Mouse (Mus musculus) MEL (cell line): Measurements from ENCODE around the gene Smad9. TPM values are rescaled to one million over a fixed set of nuclear protein-coding genes. Genes with fewer than 3 reads are reported as not detected.

ENCODE experiments used
- DNase-seq: peaks from one replicate; pipeline ENCODE4 v3.0.0; 2011; ENCODE audit warnings: low read depth, low spot score
- H3K27ac ChIP-seq: 2 replicates; pipeline ENCODE4 v1.5.1; 2012; ENCODE audit warnings: low read depth, mild to moderate bottlenecking, control low read depth, low read length, moderate library complexity; ENCODE audit not compliant: control insufficient read depth
- H3K27me3 ChIP-seq, 2 experiments: fragments of 150-350 bp in 1 of 2; sonication (generic) in 1 of 2; 2 replicates each; pipeline ENCODE4 v1.6.1; 2012; ENCODE audit warnings: low read length in 2 of 2, mild to moderate bottlenecking in 2 of 2, improper control_type of control experiment in 1 of 2, moderate library complexity in 1 of 2; ENCODE audit not compliant: insufficient read depth in 2 of 2, control insufficient read depth in 1 of 2
- H3K36me3 ChIP-seq, 2 experiments: 2 replicates each; pipeline ENCODE4 v1.6.1; 2012 to 2014; ENCODE audit warnings: low read length in 2 of 2, improper control_type of control experiment in 1 of 2, inconsistent platforms in 1 of 2, mild to moderate bottlenecking in 1 of 2; ENCODE audit not compliant: insufficient read depth in 2 of 2, control insufficient read depth in 1 of 2
- H3K4me1 ChIP-seq, 2 experiments: fragments of 150-350 bp in 1 of 2; sonication (generic) in 1 of 2; 2 replicates each; pipeline ENCODE4 v1.6.1; 2012; ENCODE audit warnings: low read length in 2 of 2, improper control_type of control experiment in 1 of 2, mild to moderate bottlenecking in 1 of 2; ENCODE audit not compliant: insufficient read depth in 2 of 2, control insufficient read depth in 1 of 2
- H3K4me3 ChIP-seq, 2 experiments: fragments of 150-350 bp in 1 of 2; sonication (generic) in 1 of 2; 2 replicates each; pipeline ENCODE4 v1.5.1; 2012; ENCODE audit warnings: low read depth in 2 of 2, low read length in 2 of 2, mild to moderate bottlenecking in 2 of 2, moderate library complexity in 2 of 2, control low read depth in 1 of 2, improper control_type of control experiment in 1 of 2; ENCODE audit not compliant: control insufficient read depth in 1 of 2, insufficient read depth in 1 of 2
- H3K79me2 ChIP-seq: 2 replicates; pipeline ENCODE4 v1.6.1; 2012; ENCODE audit warnings: mild to moderate bottlenecking, low read length, moderate library complexity; ENCODE audit not compliant: control insufficient read depth, poor library complexity, insufficient read depth
- H3K9ac ChIP-seq: 2 replicates; pipeline ENCODE4 v1.6.1; 2012; ENCODE audit warnings: low read depth, mild to moderate bottlenecking, control low read depth, low read length, moderate library complexity; ENCODE audit not compliant: control insufficient read depth, poor library complexity, severe bottlenecking
- H3K9me3 ChIP-seq: fragments of 150-350 bp; sonication (generic); replicated peaks from 2 replicates; pipeline ENCODE4 v1.6.1; 2012; ENCODE audit warnings: mild to moderate bottlenecking, low read length, improper control_type of control experiment, moderate library complexity; ENCODE audit not compliant: insufficient read depth
- MAZ ChIP-seq: IDR thresholded peaks from 2 replicates; pipeline ENCODE4 v1.6.1; 2012; ENCODE audit warnings: low read depth, mild to moderate bottlenecking, inconsistent platforms, low read length, improper control_type of control experiment
- polyA plus RNA-seq, 2 experiments: library from polyadenylated mRNA; stranded (reverse) in 1 of 2; unstranded in 1 of 2; fragments of >175 nt in 1 of 2; fragments of >200 nt in 1 of 2; gene quantifications; 2 replicates each; pipeline versions ENCODE4 v1.2.1 to v1.2.4; 2012; ENCODE audit warnings: low replicate concordance in 2 of 2, low read depth in 1 of 2; ENCODE audit not compliant: insufficient read length in 2 of 2, insufficient read depth in 1 of 2, missing spikeins in 1 of 2
- total RNA-seq: library from RNA; depleted of rRNA; stranded (reverse); fragments of 300-350 nt; gene quantifications from 2 replicates; pipeline ENCODE4 v1.2.3, GENCODE M21; 2012; rRNA removed

The Smad9 gene
- total and polyA plus RNA-seq, 3 experiments = 0.01 TPM; not detected in 2

DNA sequence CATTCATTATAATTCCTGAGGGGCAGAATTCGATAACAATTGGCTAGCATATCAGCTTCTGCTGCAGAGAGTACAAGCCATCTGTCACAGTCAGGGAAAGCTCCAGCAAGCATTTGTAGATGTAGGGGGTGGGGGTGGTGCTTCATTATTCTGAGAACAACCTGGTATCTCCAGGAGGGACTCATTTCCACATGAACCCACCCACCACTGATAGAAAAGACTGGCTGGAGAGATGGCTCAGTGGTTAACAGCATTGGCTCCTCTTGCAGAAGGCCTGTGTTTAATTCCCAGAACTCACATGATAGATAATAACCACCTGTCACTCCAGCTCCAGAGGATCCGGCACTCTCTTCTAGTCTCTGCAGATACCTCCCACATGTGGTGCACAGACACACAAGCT, 80.0 kb downstream of the Smad9 start:
- Histone ChIP-seq H3K27ac (no peak overlapping the region), H3K4me1 (no peaks in the 10 kb centered on the region), H3K79me2 (no peaks in the 10 kb centered on the region), H3K9me3 (no peaks in the 10 kb centered on the region), H3K36me3 (no peaks in the 10 kb centered on the region), H3K27me3 (no peaks in the 10 kb centered on the region; a peak in 1 of 4 replicates), H3K4me3 (no peak overlapping the region), H3K9ac (no peak overlapping the region)
- DNase-seq = no peak
- no peak for TF ChIP-seq MAZ

Other genes starting within 250 kb of the Smad9 start
- gene Supt20, start 62.8 kb upstream of the Smad9 start, total RNA-seq = 31.6 and 34.8 TPM in 2 replicates
- gene Supt20, start 62.8 kb upstream of the Smad9 start, polyA plus RNA-seq = 10 to 100 TPM in 1 of 2 experiments, not detected in 1; 66.6 TPM
- not detected in 2 replicates for gene Gm21958, start 41.2 kb upstream of the Smad9 start, total RNA-seq
- gene Gm21958, start 41.2 kb upstream of the Smad9 start, polyA plus RNA-seq = under 1 TPM in 1 of 2 experiments, not detected in 1; 0.45 TPM
- 227 and 231 TPM in 2 replicates for gene Exosc8, start 20.2 kb upstream of the Smad9 start, total RNA-seq
- 100 to 1,000 TPM in 1 of 2 experiments, not detected in 1; 361 TPM for gene Exosc8, start 20.2 kb upstream of the Smad9 start, polyA plus RNA-seq
- 42.8 and 44.0 TPM in 2 replicates for gene Alg5, start 20.0 kb upstream of the Smad9 start, total RNA-seq
- gene Alg5, start 20.0 kb upstream of the Smad9 start, polyA plus RNA-seq = 10 to 100 TPM in 1 of 2 experiments, not detected in 1; 34.8 TPM
- gene Rfxap, start 52.2 kb downstream of the Smad9 start, total RNA-seq = 43.0 and 51.5 TPM in 2 replicates
- gene Rfxap, start 52.2 kb downstream of the Smad9 start, polyA plus RNA-seq = 10 to 100 TPM in 1 of 2 experiments, not detected in 1; 76.0 TPM
- gene Sertm1, start 160.3 kb downstream of the Smad9 start, total RNA-seq = not detected in 2 replicates
- gene Sertm1, start 160.3 kb downstream of the Smad9 start, polyA plus RNA-seq = not detected